Mouse (Mus musculus) lung, adult 18-20 months (tissue): ENCODE measurements around the gene Ebf1.

Source experiments
- DNase-seq, 2 experiments: peaks; one replicate each; pipeline ENCODE4 v3.0.0; 2022; ENCODE audit warnings: mixed read lengths in 2 of 2

The Ebf1 gene

DNA sequence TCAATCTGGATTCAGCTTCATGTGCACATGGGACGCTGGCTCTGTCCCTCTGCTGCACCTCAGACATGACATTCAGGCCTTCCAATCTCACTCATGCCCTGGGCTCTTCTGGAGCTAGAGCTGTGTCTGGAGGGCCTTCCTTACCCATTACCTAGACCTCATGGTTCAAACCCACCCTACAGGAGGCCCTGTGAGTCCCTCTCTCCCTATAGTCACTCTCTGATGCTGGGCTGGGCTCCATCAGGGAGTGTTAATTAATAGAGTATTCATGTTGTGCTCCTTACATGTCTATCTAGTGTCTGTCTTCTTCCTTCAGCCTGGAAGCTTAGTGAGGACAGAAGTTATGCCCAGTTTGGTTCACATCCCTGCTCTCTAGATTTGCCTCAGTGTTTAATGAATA, 88.7 kb downstream of the Ebf1 start:
- no peak for DNase-seq

DNA sequence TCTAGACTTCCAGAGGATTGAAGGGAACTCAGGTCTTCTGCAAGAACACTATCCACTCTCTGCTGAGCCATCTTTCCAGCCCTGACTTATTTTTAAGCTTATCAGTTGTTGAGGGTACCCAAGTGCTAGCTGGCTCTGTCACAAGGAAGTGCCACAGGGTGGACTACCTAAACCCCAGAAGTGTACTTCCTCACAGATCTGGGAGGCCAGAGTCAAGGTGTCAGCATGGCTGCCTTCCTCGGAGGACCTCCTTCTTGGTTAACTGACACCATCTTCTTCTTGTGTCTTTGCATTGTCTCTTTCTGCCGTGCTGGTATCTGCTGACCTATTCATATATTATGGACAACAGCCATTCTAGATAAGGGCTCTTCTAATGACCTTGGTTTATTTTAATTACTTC, 89.3 kb downstream of the Ebf1 start:
- DNase-seq: no peak

DNA sequence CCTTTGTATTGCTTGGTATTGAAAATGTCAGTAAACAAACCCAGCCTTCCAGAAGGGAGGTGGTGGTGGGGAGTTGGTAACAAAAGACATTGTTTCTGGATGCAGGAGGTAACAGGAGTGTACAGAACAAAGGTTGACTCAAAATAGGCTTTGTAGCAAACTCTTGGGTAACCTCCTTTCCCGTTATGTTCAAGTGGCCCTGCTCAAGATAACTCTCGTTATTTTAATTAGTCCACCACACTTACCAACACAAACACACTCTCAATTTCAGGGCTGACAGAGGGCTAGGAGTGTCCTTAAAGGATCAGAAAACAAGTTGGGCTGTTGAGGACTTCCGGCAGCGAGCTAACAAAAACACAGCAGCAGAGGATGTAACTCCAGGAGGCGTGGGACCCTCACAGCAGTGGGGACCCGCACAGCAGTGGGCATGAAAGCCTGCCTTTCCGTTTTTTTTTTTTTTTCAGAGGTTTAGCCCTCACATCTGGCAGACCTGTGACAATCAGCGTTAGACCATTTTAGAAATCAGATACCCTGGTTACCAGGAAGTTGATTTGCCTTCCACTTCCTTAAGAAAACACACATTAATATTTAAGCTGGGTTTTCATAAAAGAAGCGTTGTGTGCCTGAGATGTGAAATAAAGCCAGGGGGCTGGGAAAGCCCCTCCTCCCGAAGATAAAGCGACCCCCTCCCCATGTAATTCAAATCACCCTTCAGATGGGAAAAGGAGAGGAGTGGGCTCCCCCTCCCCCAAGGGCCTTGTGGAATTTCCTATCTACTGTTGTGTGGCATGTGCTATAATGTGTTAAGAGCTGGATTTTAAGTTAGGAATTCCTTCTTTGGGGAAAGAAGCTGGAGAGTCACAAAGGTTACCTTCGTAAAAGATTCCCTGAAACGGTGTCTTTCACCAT, 90.5 kb downstream of the Ebf1 start:
- no peak for DNase-seq

DNA sequence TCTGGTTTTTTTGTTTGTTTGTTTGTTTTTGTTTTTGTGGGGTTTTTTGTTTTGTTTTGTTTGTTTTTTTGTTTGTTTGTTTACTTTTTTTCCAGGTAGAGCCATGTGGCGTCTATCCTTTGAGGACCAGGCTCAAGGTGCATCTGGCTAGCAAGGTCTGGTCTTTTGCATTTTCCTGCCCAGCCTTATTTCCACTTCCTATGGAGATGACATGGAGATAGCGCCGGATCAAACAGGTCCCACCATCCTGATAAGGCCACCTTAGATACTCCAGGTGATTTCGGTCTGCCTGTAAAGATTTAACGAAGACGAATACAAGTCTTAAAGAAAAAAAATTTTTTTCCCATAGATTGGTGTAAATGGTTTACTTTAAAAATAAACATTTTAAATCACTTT, 91.2 kb downstream of the Ebf1 start:
- no peak for DNase-seq

DNA sequence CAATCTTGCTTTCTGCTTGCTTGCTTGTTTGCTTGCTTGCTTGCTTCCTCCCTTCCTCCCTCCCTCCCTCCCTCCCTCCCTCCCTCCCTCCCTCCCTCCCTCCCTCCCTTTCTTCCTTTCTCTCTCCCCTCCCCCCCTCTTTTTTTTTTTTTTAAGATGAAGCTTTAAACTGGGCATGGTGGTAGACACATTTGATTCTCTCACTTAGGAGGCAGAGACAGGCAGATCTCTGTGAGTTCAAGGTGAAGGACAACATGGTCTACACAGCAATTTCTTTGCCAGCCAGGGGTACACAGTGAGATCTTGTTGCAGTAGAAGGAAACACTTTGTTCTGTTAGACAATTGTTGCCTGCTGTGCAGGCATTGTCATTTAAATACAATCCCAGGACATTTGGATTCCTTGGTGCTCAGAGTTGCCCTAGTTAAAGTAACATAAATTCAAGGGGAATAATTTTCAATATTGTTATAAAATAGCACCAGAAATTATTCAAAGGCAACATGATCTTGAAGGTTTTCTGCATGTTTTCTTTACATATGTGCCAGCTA, 92.0 kb downstream of the Ebf1 start:
- DNase-seq: no peak

DNA sequence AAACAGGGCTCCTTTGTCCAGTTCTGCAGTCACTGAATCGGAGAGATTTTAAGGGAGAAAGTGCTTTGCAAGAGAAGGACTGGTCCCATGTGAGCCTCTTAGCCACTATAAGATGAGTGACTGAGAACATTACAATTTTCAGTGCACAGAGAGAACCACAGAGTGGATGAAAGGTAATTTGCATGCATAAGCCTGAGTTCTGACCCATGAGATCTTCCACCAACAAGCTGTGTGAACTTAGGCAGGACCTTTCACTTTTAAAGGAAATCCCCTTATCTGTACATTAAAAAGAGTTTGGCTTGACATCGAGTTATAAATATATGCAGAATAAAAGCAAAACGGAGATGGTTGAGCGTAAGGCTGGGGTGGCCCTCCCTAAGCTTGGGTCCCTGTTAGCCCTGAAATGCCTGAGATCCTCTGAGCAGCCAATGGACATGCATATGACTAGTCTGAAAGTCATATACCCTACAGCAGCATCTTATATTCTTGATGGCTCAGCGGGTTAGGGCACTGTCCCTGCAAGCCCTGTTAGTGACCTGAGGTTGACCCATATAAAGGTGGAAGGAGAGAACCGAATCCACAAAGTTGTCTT, 92.8 kb downstream of the Ebf1 start:
- no peak for DNase-seq

DNA sequence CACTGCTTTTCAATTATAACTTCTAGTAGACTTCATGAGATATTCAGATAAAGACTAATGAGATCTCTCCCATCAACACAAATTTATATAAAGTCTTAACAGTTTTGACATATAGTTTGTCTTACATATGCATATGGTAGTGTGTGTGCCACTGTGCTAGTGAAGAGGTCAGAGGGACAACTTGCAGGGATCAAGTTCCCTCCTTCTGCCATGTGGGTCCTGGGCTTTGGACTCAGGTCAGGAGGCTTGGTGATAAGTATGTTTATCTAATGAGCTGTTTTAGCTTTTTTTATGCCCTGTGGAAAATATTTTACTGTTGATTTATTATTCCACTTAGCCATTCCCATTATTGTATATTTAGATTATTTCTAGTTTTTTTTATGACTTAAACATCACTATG, 93.7 kb downstream of the Ebf1 start:
- no peak for DNase-seq

DNA sequence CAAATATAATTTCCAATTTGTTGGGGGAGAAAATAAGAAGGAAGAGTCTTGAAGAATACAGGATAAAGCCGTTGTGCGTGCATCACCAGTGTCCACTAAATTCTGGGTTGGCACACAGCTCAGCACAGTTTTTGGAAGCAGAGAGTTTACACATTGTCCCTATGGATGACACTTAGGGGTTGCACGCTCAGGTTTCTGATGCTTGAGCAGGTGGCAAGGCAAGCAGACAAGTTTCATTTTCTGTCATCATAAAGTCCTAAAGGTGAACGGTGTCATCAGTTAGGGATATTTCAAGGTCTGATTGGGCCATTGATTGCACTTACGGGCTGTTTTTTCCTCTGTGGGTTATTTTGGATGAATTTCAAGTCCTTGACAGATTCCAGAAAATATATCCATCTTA, 97.1 kb downstream of the Ebf1 start:
- DNase-seq: no peak

DNA sequence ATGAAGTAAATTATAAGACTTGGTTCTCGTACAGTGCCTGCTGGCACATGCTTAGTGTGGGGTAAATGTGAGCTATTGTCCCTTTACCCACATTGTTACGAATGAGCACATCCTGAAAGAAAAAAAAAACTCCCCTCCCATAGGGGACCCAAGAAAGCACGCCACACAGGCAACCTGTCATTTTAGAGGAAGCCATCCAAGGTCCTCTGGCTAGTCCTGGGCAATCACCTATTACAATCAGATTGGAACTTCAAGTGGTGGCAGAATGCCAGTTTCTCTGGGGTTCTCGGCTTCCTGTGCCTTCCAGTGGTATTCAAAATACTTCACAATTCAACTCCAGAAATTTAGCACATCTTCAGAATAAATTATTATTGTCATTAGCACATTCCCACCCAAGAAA, 98.7 kb downstream of the Ebf1 start:
- no peak for DNase-seq

DNA sequence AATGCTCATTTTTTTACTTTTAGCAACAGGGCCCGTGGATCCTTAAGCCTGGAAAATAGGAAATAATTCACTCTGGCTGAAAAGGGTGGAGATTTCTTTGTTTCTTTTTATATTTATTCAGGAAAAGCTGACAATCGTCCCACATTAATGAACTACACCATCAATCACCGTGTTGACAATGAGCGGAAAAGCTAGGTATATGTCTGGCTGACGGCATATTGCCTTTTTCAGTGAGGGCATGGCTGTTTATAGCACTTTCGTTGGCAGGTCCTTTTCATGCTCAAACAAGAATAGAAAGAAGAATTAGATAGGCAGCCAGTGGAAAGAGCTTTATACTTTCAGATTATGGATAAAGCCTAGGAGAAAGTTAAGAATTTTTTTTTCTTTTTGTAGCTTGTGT, 99.8 kb downstream of the Ebf1 start:
- DNase-seq: no peak

DNA sequence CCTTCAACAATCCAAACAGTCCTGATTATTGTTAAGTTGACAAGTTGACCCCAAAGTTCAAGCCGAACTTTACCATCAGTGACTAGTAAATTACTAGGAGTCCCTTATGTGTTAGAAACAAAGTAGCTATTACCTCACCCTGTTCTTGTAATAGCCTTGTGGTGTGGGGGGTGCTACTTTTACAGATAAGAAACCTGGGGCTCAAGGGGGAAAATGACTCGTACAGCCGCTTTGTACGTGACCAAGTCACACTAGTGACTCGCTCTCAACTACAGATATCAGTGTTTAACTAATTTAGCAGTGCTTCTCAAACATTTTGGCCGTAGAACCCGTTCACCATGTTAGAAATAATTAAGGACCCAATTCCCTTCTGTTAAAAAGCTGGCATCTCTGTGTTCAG, 100.5 kb downstream of the Ebf1 start:
- no peak for DNase-seq

DNA sequence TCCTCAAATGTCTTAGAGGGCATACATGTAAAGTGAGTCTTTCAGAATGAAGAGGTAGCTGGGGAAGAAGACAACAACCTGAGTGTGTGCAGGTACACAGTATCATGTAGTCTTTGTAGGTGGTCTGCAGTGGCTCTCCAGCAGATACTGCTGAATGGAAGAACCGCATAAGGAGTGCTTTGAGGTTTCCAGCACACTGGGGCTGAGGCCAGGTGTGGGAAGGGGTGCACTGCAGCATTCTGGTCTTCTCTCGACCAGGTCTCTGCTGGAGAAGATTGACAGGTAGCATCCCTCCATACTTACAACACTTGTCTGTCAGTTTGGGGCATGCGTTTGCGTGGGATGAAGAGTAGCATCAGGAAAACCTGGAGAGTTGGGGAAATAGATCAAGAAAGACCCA, 104.9 kb downstream of the Ebf1 start:
- DNase-seq: no peak

DNA sequence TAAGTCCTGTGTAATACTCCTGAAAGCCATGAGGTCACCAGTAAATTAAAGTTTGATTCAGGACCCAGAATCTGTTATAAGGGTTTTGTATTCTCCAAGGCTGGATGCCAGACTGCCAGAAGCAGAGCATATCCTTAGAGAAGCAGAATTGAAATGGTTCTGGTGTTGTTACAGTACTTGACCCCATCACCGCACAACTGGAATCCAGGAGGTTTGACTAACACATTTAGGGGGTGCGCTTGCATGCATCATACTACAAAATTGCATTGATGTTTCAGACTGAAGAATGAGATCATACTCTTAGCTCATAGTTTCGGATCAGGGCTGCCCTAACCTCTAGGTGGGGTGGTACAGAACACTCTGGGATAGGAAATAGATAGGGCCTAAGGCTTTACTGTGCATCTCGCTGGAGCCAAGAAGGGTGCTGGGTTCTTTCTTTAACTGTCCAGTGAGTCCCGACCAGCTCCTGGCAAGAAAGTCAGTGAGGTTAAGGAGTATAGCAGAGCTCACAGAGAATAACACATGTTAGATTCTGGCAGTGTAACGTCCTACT, 106.9 kb downstream of the Ebf1 start:
- DNase-seq: no peak

DNA sequence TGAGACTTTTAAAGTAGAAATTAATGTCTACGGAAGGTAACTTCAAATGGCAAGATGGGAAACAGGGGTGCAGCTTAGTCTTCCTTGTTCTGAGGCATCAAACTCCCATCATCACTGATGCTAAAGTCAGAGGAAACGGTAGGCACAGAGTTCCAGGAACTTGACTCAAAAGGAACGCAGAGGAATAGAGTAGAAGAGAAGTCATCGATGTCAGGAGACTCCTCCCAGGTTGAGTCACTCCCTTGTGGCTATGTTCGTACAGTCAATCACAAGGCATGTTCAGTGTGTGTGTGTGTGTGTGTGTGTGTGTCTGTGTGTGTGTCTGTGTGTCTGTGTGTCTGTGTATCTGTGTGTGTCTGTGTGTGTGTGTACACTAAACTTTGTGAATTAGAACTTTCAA, 108.6 kb downstream of the Ebf1 start:
- no peak for DNase-seq

DNA sequence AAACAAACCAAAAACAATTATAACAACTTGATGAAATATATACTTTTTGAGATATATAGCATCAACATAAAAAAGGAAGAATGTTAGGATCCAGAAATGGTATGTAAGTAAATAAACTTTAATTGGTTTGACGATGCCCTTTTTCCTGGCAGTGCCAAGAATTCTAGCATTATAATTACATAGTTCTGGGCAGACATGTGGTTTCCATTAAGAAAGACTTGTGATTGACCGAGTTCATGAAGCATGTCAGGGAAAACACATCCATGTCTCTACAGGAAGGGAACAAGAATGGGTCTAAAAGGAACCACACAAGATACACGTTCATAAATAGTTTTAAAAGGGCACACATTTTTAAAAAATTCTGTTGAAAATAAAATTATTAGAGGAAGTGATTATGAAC, 110.3 kb downstream of the Ebf1 start:
- DNase-seq: no peak

DNA sequence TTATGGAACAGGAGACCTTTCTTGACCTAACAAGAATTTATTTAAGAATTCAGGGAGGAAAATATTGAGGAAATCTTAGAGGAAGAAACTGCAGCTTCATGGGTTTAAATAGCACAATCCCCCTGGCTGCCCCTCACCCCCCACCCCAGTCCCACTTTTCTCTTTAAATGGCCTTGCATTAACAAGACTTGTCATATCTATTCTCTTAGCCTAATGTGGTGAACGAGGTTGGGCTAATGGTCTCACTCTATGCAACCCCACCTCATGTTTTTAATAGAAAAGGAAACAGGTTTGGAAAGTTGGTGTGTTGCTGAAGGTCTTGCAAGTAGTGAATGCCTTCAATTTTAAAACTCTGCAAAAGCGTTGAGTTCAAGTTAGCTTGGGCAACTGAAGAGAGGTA, 110.7 kb downstream of the Ebf1 start:
- DNase-seq: no peak

DNA sequence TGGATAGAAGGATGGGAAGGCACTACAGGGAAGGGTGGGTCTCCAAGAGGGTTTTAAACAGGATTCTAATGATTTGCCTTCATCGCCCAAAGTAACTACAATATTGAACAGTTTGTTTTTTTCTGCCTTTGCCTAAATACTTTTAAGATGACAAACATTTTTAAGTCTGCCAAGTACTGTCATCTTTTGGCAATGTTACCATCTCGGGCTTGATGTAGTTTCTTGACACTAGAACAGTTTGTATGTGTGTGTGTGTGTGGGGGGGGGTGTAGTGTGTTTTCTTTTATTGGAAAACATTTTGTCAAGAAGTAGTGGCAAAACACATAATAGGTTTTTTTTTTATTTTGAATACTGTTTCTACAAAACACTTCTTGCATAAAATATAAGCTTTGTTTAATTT, 111.2 kb downstream of the Ebf1 start:
- no peak for DNase-seq

DNA sequence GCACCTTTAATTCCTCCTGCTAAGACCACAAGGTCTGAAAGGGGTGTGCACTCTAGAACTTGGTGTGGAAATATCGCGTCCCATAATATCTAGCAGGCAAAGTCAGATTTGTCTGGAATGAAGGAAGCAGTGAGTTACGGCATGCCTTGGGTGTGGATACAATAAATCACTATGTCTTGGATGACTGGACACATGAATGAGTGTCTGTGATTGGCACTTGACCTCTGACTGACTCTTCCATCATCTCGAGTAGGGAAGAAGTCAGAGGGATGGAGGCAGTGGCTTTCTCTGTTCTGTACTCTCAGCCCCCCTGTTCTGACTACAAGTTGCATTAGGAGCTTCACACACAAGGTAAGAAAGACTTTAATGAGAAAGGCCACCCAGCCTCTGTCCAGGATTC, 112.8 kb downstream of the Ebf1 start:
- no peak for DNase-seq

DNA sequence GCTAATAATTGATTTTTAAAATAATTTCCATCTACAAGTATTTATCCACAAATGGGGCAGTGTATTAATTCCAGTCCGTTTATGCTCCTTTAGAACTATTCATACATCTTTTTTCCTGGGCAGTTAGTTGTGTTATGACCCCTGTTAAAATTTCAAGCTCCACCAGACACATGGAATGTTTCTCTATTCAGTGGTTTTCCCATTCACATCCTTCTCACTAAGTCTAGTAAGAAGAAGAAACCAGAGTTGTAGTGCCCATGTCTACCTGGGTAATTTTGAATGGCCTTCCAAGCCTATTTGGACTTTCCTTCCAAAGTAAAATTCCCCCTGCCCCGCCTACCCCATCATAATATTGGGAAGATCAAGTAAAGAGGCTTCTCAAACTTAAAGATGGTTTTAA, 114.6 kb downstream of the Ebf1 start:
- no peak for DNase-seq

DNA sequence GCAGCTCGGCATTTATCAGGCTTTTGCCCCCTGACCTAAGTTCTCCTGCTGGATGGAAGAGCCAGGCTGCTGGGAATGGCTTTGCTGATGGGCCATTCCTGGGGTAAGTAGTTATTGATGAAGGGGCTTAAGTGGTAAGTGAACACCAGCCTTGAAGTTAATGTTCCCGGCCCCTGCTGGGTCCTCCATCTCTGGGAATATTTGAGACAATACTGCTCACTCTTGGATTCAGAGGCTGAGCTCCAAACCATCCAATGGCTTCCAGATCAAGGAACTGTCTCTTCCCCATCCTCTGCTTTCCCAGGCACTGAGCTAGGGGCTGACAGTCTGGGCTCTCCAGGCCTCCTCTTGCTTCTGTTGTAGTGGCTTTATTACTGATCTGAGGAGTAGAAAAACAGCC, 116.2 kb downstream of the Ebf1 start:
- DNase-seq: no peak

DNA sequence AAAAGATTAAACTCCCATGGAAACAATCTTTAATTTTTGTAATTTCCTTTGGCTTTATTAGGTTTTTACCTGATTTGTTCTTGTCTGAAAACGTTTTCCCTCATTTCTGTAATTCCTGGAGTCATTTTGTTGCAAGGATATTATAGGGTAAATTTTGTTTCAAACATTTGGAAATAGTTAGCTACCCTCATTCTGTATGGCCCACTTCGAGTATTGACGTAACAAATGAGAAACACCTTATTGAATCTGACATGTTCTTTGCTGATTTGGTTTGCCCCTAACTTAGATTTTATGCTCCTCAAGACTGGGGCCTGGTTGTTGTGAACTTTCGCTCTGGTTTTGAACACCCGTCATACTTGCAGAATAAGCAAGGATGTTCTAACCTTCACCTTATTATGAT, 120.9 kb downstream of the Ebf1 start:
- DNase-seq: no peak

DNA sequence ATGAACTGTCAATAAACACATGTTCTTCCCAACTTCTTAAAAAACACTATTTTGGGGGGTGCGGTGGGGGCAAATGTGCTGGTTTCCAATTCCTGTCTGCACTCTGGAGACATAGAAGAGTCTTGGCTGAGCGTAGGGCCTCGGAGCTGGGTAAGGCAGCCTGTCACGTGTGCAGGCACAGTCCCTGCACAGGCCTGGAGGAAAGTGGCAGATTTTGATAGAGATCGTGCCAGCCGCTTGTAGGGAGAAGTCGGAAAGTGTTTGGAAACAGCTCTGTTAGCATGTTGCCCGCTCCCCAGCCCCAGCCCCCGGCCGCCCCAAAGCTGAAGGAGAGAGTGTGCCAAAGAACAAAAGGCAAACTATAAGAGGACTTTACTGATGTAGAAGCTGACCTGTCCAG, 121.7 kb downstream of the Ebf1 start:
- DNase-seq: no peak

DNA sequence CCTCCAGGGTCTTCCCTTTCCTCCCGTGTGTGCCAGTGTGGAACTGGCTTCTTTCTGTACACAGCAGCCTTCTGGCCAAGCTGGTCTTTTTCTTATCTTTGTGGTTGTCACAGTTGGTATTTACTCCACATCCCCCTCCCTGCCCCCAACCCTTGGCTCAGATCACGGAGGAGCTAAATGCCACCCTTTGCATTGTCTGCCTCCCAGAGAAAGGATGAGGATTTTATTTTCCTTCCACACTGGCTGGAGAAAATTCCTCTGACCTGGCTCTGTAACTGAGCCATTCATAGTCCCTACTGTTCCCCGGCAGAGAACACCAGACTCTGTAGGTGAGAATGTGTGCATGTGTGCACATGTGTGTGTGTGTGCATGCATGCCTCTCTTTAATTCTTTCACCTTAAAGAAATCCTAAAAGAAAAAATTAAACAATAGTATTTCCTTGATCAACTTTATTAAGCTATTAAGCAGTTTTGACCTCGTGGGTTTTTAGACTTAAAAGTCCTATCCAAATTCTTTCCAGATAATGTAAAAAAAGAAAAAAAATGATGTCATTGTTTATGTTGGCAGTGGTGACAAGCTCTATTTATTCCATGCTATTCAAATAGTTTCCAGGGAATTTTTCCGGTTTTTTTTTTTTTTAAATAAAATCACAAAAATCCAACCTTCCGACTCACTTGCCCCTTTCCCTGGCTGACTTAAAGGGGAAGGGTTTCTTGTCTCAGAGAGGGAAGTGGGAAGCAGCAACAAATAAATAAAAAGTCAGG, 123.3 kb downstream of the Ebf1 start:
- DNase-seq: no peak
